Mouse (Mus musculus): ENCODE measurements around the gene Xirp2. TPM values are rescaled to one million over a fixed set of nuclear protein-coding genes. Genes with fewer than 3 reads are reported as not detected.
A peak's percentile ranks its signal among the peaks of the same experiment; 100 is the strongest.

Gene Xirp2
- polyA plus RNA-seq, 1 experiment from 2014 or later, result 0.01 TPM

DNA sequence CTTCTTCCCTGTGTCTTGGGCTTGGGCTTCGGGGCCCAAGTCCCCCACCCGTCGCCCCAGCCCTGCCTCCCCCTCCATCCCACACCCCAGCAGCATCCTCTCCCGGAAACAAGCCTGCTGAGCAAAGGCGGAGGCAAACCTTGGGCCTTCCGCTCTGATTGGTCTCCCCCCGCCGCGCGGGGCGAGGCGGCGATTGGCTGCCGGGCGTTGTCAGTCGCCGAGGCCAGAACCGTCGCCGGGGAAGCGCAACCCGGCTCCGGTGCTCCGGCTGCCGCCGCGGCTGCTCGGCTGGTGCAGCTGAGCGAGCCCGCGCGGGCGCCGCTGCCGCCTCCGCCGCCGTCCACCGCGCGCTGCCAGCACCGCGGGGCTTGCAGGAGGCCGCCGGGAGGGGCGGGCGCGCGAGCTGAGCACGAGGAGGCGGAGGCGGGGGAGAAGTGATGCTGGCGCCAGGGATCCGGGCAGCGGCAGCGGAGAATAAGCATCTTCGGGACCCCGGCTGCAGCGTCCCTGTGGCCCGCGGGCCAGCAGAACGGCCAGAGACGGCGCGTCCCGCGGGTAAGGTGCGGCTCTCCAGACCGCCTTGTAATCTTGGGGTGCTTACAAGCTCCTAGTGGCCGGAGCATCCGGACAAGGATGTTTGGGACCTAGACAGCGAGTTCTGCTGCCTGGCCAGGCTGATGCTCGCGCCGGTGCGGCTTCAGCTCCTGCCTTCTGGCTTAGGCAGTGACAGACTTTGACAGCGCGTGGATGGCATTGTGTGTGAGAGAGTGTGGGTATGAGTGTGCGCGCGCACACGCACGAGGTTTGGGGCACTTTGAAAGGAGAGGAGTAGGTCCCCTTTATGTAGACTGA lies 119.9 kb downstream of the Xirp2 start, which contains the start of gene B3galt1:
TSS of gene B3galt1 (plus strand) at position 392 of the 852 bp plus-strand sequence.
- H3K4me2 ChIP-seq (replicated peaks), result peak within 1 kb of the TSS; percentile 81
- H3K27ac ChIP-seq (replicated peaks), result peak within 1 kb of the TSS; percentile 99
- H3K4me1 ChIP-seq, result peaks cover 16% of the 10 kb centered on the region
- H3K27me3 ChIP-seq, result no peaks in the 10 kb centered on the region
- H3K4me3 ChIP-seq, result peak within 1 kb of the TSS; percentile 75
- no peaks in the 10 kb centered on the region for H3K9me3 ChIP-seq
- under 1% methylated on average over 82 of the region's 83 CpGs for WGBS
- H3K36me3 ChIP-seq, result no peaks in the 10 kb centered on the region
- H3K9ac ChIP-seq (replicated peaks), result peak within 1 kb of the TSS; percentile 82
- ATAC-seq (replicated peaks), result peak; percentile 98

DNA sequence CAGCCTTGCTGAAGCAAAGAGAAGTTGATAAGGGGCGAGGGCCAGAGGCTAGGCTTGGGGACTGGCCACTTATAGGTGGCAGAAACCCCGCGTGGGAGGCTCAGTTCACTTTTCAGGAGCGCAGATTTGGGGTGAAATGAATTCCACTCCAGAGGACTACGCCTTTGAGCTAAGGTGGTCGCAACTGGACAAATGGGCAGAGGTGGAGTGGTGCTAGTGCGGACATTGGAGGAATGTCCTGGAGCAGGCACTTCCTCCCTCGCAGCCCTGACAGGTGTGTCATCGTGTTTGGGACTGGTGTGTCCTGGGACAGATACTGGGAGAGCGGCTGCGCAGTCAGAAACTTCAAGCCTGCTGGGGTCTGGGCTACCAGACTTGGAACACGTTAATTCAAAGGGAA lies 120.8 kb downstream of the Xirp2 start:
- Histone ChIP-seq H3K9me3 (no peaks in the 10 kb centered on the region), H3K36me3 (no peaks in the 10 kb centered on the region), H3K9ac (replicated peaks) (peak overlapping the region; percentile 82), H3K4me3 (peak overlapping the region; percentile 75), H3K27me3 (no peaks in the 10 kb centered on the region), H3K27ac (replicated peaks) (peak overlapping the region; percentile 99), H3K4me2 (replicated peaks) (peak overlapping the region; percentile 81), H3K4me1 (peaks cover 16% of the 10 kb centered on the region)
- WGBS, result 1% methylated on average over 12 of the region's 12 CpGs
- no peak for ATAC-seq (replicated peaks)

DNA sequence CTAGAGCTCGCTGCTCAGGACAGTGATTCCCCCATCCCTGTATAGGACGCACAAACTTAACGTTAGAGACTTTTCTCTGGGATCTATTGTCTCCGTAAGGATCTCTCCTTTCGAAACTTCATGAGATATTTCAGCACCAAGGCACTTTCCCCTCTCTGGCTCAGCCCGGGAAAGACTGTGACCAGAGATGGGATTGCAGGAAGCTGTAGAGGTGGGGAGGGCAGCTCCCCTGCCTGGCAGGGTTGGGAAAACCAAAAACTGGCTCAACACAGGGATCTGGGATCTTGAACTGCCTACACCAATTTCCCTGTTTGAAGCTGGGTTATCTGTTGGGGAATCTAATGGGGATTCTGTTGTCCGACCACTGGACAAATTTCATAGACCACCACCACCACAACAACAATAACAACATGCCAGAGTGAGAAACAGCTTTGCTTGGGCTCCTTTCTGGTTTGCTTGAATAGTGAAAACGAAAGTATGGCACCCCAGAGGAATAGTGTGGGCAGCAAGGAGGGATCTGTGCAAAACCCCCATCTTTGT lies 121.4 kb downstream of the Xirp2 start:
- Histone ChIP-seq H3K27ac (replicated peaks) (no peak overlapping the region), H3K9ac (replicated peaks) (peak overlapping the region; percentile 82), H3K4me1 (peaks cover 16% of the 10 kb centered on the region), H3K9me3 (no peaks in the 10 kb centered on the region), H3K4me2 (replicated peaks) (peak overlapping the region; percentile 81), H3K36me3 (no peaks in the 10 kb centered on the region), H3K27me3 (no peaks in the 10 kb centered on the region), H3K4me3 (peak overlapping the region; percentile 75)
- WGBS, result 11% methylated on average over 8 of the region's 8 CpGs
- ATAC-seq (replicated peaks), result no peak

Other genes starting within 250 kb of the Xirp2 start
- not detected in 2 replicates for gene Gm21830, start 32.3 kb upstream of the Xirp2 start, polyA plus RNA-seq (2015; fragmentation: Nextera tagmentation; extraction: Ambion mirVana)
- not detected in 2 replicates for gene Gm26727, start 12.8 kb upstream of the Xirp2 start, polyA plus RNA-seq (2015; fragmentation: Nextera tagmentation; extraction: Ambion mirVana)
- 49.9 and 56.0 TPM in 2 replicates for gene B3galt1, start 119.9 kb downstream of the Xirp2 start, polyA plus RNA-seq (2015; fragmentation: Nextera tagmentation; extraction: Ambion mirVana)